Mouse (Mus musculus): ENCODE data around the gene Snx15.

Gene Snx15

GRCm38 (mm10) chr19:6121761-6122160 lies 6.3 kb downstream of the Snx15 start:
- no peak for DNase-seq (ENCODE audit: low read depth, low spot score)

- DNase-seq (ENCODE audit: low read depth, low spot score): no peak
Observed at GRCm38 (mm10) chr19:6118677-6119185, 9.4 kb downstream of the Snx15 start.

- peak; percentile 82 for DNase-seq (ENCODE audit: low read depth, low spot score)
Observed at GRCm38 (mm10) chr19:6117986-6118676, 10.0 kb downstream of the Snx15 start, which contains the start of gene Sac3d1. Sac3d1 (minus strand) TSS chr19:6118650.

GRCm38 (mm10) chr19:6117346-6117985 lies 10.6 kb downstream of the Snx15 start:
- DNase-seq (ENCODE audit: low read depth, low spot score): no peak

GRCm38 (mm10) chr19:6116113-6116850 lies 11.8 kb downstream of the Snx15 start:
- no peak for DNase-seq (ENCODE audit: low read depth, low spot score)

- no peak for DNase-seq (ENCODE audit: low read depth, low spot score)
Observed at GRCm38 (mm10) chr19:6113116-6113515, 15.0 kb downstream of the Snx15 start.

GRCm38 (mm10) chr19:6105586-6105985 lies 22.5 kb downstream of the Snx15 start, which contains the start of gene Naaladl1:
Naaladl1 (plus strand) TSS chr19:6105782.
- DNase-seq (ENCODE audit: low read depth, low spot score): no peak

- DNase-seq (ENCODE audit: low read depth, low spot score): no peak
Observed at GRCm38 (mm10) chr19:6104476-6104875, 23.6 kb downstream of the Snx15 start.

GRCm38 (mm10) chr19:6102169-6102853 lies 25.8 kb downstream of the Snx15 start:
- DNase-seq (ENCODE audit: low read depth, low spot score): no peak

- no peak for DNase-seq (ENCODE audit: low read depth, low spot score)
Observed at GRCm38 (mm10) chr19:6101186-6101585, 26.9 kb downstream of the Snx15 start.

GRCm38 (mm10) chr19:6097847-6098246 lies 30.3 kb downstream of the Snx15 start:
- no peak for DNase-seq (ENCODE audit: low read depth, low spot score)

- no peak for DNase-seq (ENCODE audit: low read depth, low spot score)
Observed at GRCm38 (mm10) chr19:6094119-6094518, 34.0 kb downstream of the Snx15 start, which contains the start of gene AC131692.1. AC131692.1 (plus strand) TSS chr19:6094419.

- DNase-seq (ENCODE audit: low read depth, low spot score): no peak
Observed at GRCm38 (mm10) chr19:6088841-6089240, 39.3 kb downstream of the Snx15 start.

GRCm38 (mm10) chr19:6085417-6085879 lies 42.7 kb downstream of the Snx15 start:
- DNase-seq (ENCODE audit: low read depth, low spot score): peak; percentile 65

- peak; percentile 98 for DNase-seq (ENCODE audit: low read depth, low spot score)
Observed at GRCm38 (mm10) chr19:6084478-6085248, 43.4 kb downstream of the Snx15 start, which contains the start of the genes Zfpl1 and Cdca5. Zfpl1 (minus strand) TSS chr19:6084956. Cdca5 (plus strand) TSS chr19:6084983.

GRCm38 (mm10) chr19:6082156-6082555 lies 45.9 kb downstream of the Snx15 start, which contains the start of gene Gm28374:
Gm28374 (minus strand) TSS chr19:6082256.
- DNase-seq (ENCODE audit: low read depth, low spot score): no peak

GRCm38 (mm10) chr19:6079983-6080480 lies 48.1 kb downstream of the Snx15 start, which contains the start of gene Tmem262:
Tmem262 (plus strand) TSS chr19:6080033.
- no peak for DNase-seq (ENCODE audit: low read depth, low spot score)

- peak; percentile 72 for DNase-seq (ENCODE audit: low read depth, low spot score)
Observed at GRCm38 (mm10) chr19:6076564-6077393, 51.3 kb downstream of the Snx15 start, which contains the start of gene Vps51. Vps51 (minus strand) TSS chr19:6077231.

- no peak for DNase-seq (ENCODE audit: low read depth, low spot score)
Observed at GRCm38 (mm10) chr19:6073889-6074288, 54.2 kb downstream of the Snx15 start.

Measured in WW6 (cell line).